Mouse (Mus musculus) ES-E14 (cell line): Measurements from ENCODE around the gene Cyp17a1.

ENCODE experiments used
- CHD2 ChIP-seq: IDR thresholded peaks from 2 replicates; pipeline ENCODE4 v1.6.1; 2014; ENCODE audit warnings: mild to moderate bottlenecking, low read depth, low read length, inconsistent platforms
- MAFK ChIP-seq: IDR thresholded peaks from 2 replicates; pipeline ENCODE4 v1.6.1; 2014; ENCODE audit warnings: mild to moderate bottlenecking, low read depth, low read length, inconsistent platforms; ENCODE audit not compliant: insufficient read depth

GRCm38 (mm10) chr19:46697840-46698517 lies 25.0 kb upstream of the Cyp17a1 start:
- no peak for TF ChIP-seq MAFK
- no peak for TF ChIP-seq CHD2
